Mouse (Mus musculus) cerebellum, adult 2 months (tissue): ENCODE measurements at regions not wholly inside any gene's neighbourhood (a gene's known extent, or its start where the extent isn't known, plus 50 kb on each side); places are given as distances from the start of the nearest gene placed in this dataset.

Experiments
- CTCF ChIP-seq: fragments of 200-500 bp; IDR thresholded peaks from 2 replicates; pipeline ENCODE4 v1.5.1; 2011; ENCODE audit warnings: low read depth, mild to moderate bottlenecking, control low read depth, low read length, moderate library complexity, borderline replicate concordance; ENCODE audit not compliant: insufficient read depth
- POLR2A ChIP-seq: fragments of 200-500 bp; IDR thresholded peaks from 2 replicates; pipeline ENCODE4 v1.6.1; 2011; ENCODE audit warnings: low read length, control low read depth, borderline replicate concordance; ENCODE audit not compliant: insufficient read depth

DNA sequence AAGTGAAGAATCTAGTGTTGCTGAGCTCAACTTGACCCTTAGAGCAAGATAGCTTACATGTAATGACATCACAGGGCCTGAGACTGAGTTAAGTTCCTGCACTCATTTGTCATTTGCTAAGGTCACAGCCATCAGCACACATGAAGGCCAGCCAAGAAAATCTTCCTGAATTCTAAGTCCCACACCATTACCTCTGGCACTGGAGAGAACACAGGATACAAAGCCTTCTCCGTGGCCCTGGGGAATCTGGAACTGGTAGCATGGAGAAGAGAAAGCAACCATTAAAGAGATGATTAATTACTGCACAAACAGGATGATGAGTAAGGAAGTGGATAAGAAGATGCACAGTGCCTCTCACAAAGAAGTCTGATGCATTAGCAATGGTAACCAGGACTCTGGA is 232.0 kb downstream of the Wdr72 start:
- no peak for TF ChIP-seq CTCF
- TF ChIP-seq POLR2A = no peak
